Mouse (Mus musculus) MEL (cell line): ENCODE data around the gene Washc2.

ENCODE experiments used
- BHLHE40 ChIP-seq: IDR thresholded peaks from 2 replicates; pipeline ENCODE4 v1.6.1; 2012; ENCODE audit warnings: low read depth, mild to moderate bottlenecking, inconsistent platforms, low read length, improper control_type of control experiment, borderline replicate concordance
- CTCF ChIP-seq, 3 experiments: IDR thresholded peaks in 2 of 3; conservative IDR thresholded peaks in 1 of 3; 2 replicates each; pipeline ENCODE4 v1.5.1; 2011 to 2012; ENCODE audit warnings: low read length in 3 of 3, low read depth in 2 of 3, mild to moderate bottlenecking in 2 of 3, improper control_type of control experiment in 1 of 3, inconsistent platforms in 1 of 3, mixed read lengths in 1 of 3, moderate library complexity in 1 of 3; ENCODE audit not compliant: control insufficient read depth in 1 of 3, insufficient read depth in 1 of 3, poor library complexity in 1 of 3, severe bottlenecking in 1 of 3
- GATA1 ChIP-seq: IDR thresholded peaks from 2 replicates; pipeline ENCODE4 v1.6.1; 2011; ENCODE audit warnings: low read depth, low read length, improper control_type of control experiment
- MAFK ChIP-seq: IDR thresholded peaks from 2 replicates; pipeline ENCODE4 v1.6.1; 2011; ENCODE audit warnings: low read depth, mild to moderate bottlenecking, low read length, improper control_type of control experiment, borderline replicate concordance
- POLR2A ChIP-seq, 2 experiments: IDR thresholded peaks; 2 replicates each; pipeline ENCODE4 v1.6.1; 2011 to 2012; ENCODE audit warnings: low read length in 2 of 2, mild to moderate bottlenecking in 2 of 2, control low read depth in 1 of 2, improper control_type of control experiment in 1 of 2, low read depth in 1 of 2, moderate library complexity in 1 of 2; ENCODE audit not compliant: control insufficient read depth in 1 of 2, insufficient read depth in 1 of 2, poor library complexity in 1 of 2
- POLR2AphosphoS2 ChIP-seq: IDR thresholded peaks from 2 replicates; pipeline ENCODE4 v1.6.1; 2011; ENCODE audit warnings: low read length, improper control_type of control experiment
- RAD21 ChIP-seq: IDR thresholded peaks from 2 replicates; pipeline ENCODE4 v1.6.1; 2011; ENCODE audit warnings: mild to moderate bottlenecking, low read depth, low read length, improper control_type of control experiment
- ZNF384 ChIP-seq: IDR thresholded peaks from 2 replicates; pipeline ENCODE4 v1.6.1; 2012; ENCODE audit warnings: low read depth, mild to moderate bottlenecking, inconsistent platforms, low read length, improper control_type of control experiment

DNA sequence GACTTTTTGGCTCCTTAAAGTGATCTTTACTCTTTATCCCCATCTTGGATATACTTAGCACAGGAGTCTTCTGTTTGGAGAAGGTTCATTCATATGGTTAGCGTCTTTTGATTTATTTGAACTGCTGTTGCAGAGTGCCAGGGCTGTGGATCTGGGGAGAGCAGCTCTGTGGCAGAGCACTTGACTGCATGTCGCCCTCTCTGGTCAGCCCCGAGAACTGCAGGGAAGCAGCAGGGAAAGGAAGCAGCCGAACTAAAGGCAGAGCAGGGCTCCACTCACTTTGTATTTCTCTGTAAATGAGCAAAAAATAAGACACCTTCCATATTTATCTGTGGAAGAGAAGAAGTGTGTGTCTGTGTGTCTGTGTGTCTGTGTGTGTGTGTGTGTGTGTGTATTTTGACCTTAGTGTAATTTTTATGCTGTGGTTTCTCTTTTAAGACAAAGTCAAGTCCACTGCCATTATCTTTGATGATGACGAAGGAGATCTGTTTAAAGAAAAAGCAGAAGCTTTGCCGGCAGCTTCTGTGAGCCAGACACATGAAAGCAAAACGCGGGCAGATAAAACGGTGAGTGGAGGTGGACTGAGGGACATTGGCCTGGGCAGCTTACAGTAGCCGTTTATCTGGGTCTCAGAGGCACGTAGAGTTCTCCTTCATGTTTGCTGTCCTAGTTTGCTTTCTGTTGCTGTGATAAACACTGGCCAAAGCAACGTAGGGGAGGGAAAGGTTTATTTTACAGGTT lies 21.1 kb downstream of the Washc2 start:
- TF ChIP-seq CTCF (IDR thresholded peaks at IDR 0.05 in 2 of 3, conservative IDR thresholded peaks at IDR 0.05 in 1 of 3; ENCODE audit: control insufficient read depth in 1 of 3, insufficient read depth in 1 of 3, low read depth in 2 of 3, low read length in 3 of 3, poor library complexity in 1 of 3, severe bottlenecking in 1 of 3) (peak; percentile 82 to 92 (median 88)), MAFK (no peak), RAD21 (peak; percentile 33), BHLHE40 (no peak), POLR2A (IDR thresholded peaks at IDR 0.05; ENCODE audit: control insufficient read depth in 1 of 2, insufficient read depth in 1 of 2, low read depth in 1 of 2, low read length in 2 of 2, poor library complexity in 1 of 2) (no peak; a peak in 1 of 4 replicates), GATA1 (peak; percentile 65), ZNF384 (no peak), POLR2AphosphoS2 (no peak)
